Mouse (Mus musculus): ENCODE measurements around the gene Stab1. TPM values are rescaled to one million over a fixed set of nuclear protein-coding genes. Genes with fewer than 3 reads are reported as not detected.

Gene Stab1
- polyA plus RNA-seq, 1 experiment, result 41.5 TPM

DNA sequence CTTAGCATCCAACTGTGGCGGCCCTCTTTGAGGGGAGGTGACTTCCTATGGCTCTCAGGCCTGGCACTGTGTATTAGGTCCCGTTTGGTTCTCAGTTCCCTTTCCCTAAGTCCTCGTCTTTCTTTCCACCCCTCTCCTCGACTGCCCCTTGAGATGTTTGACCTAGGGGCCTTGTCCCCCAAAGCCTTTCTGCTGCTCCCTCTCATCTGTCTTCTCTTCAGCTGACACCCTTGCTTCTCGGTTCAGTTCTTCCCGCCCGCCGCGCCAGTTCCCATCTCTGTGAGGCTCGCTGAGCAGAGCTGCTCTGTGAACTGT is 31.2 kb downstream of the Stab1 start:
- DNase-seq, result no peak
- H3K27me3 ChIP-seq (replicated peaks; ENCODE audit: control insufficient read depth, insufficient read depth, low read length), result no peaks in the 10 kb centered on the region
- no peak for TF ChIP-seq POLR2A (IDR thresholded peaks at IDR 0.05; ENCODE audit: low read depth, low read length)
- TF ChIP-seq CTCF (conservative IDR thresholded peaks at IDR 0.05; ENCODE audit: insufficient read depth, insufficient read length, low read depth, low read length), result no peak
- no peaks in the 10 kb centered on the region for H3K36me3 ChIP-seq (ENCODE audit: control insufficient read depth, insufficient read depth, low read length)
- H3K27ac ChIP-seq (ENCODE audit: insufficient read depth, low read depth, low read length), result no peak overlapping the region; the same call in 1 of the 2 replicates
- 57% methylated on average over 10 of the region's 10 CpGs for whole genome bisulfite sequencing
- H3K4me1 ChIP-seq (ENCODE audit: control insufficient read depth, insufficient read depth, low read length), result no peaks in the 10 kb centered on the region
- no peak overlapping the region for H3K4me3 ChIP-seq (ENCODE audit: insufficient read depth, low read depth, low read length)

- no peak overlapping the region for H3K4me3 ChIP-seq (ENCODE audit: insufficient read depth, low read depth, low read length)
- TF ChIP-seq CTCF (conservative IDR thresholded peaks at IDR 0.05; ENCODE audit: insufficient read depth, insufficient read length, low read depth, low read length), result no peak
- TF ChIP-seq POLR2A (IDR thresholded peaks at IDR 0.05; ENCODE audit: low read depth, low read length), result no peak
- H3K27me3 ChIP-seq (replicated peaks; ENCODE audit: control insufficient read depth, insufficient read depth, low read length), result no peaks in the 10 kb centered on the region
- H3K4me1 ChIP-seq (ENCODE audit: control insufficient read depth, insufficient read depth, low read length), result no peaks in the 10 kb centered on the region
- WGBS, result 90% methylated on average over 26 of the region's 26 CpGs
- DNase-seq, result no peak
- no peak overlapping the region for H3K27ac ChIP-seq (ENCODE audit: insufficient read depth, low read depth, low read length)
- H3K36me3 ChIP-seq (ENCODE audit: control insufficient read depth, insufficient read depth, low read length), result no peaks in the 10 kb centered on the region
Observed at GRCm38 (mm10) chr14:31136411-31137280, 31.8 kb downstream of the Stab1 start.

DNA sequence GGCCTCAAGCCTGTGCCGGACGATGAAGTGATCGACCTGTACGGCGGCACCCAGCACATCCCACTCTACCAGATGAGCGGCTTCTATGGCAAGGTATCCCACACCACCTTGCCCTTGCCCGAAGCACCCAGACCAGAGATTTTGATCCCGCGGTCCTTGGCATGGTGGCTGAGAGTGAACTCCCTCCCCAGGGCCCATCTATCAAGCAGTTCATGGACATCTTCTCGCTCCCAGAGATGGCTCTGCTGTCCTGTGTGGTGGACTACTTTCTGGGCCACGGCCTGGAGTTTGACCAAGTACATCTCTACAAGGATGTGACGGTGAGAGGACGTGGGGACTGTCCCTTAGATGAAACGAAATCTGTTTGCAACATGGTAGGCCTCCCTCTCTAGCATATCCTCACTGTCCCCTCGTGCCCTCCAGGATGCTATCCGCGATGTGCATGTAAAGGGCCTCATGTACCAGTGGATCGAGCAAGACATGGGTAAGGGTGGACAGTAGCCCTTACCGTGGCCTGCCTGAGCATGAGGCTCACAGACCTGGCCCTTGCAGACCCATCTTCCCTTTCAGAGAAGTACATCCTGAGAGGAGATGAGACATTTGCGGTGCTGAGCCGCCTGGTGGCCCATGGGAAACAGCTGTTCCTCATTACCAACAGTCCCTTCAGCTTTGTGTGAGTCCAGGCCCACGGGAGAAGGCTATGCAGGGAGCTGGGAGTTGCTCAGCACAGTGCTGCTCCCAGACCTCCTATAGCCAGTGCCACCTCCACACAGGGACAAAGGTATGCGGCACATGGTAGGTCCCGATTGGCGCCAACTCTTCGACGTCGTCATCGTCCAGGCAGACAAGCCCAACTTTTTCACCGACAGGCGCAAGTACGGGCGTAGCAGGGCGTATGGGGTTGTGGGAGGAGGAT is 32.7 kb downstream of the Stab1 start:
- Histone ChIP-seq H3K36me3 (ENCODE audit: control insufficient read depth, insufficient read depth, low read length) (no peaks in the 10 kb centered on the region), H3K4me3 (ENCODE audit: insufficient read depth, low read depth, low read length) (no peak overlapping the region), H3K4me1 (ENCODE audit: control insufficient read depth, insufficient read depth, low read length) (no peaks in the 10 kb centered on the region), H3K27me3 (replicated peaks; ENCODE audit: control insufficient read depth, insufficient read depth, low read length) (no peaks in the 10 kb centered on the region), H3K27ac (ENCODE audit: insufficient read depth, low read depth, low read length) (no peak overlapping the region)
- TF ChIP-seq CTCF (conservative IDR thresholded peaks at IDR 0.05; ENCODE audit: insufficient read depth, insufficient read length, low read depth, low read length), result no peak
- no peak for TF ChIP-seq POLR2A (IDR thresholded peaks at IDR 0.05; ENCODE audit: low read depth, low read length)
- no peak for DNase-seq
- 95% methylated on average over 34 of the region's 34 CpGs for WGBS

- H3K27ac ChIP-seq (ENCODE audit: insufficient read depth, low read depth, low read length), result no peak overlapping the region
- no peak overlapping the region for H3K4me3 ChIP-seq (ENCODE audit: insufficient read depth, low read depth, low read length)
- no peaks in the 10 kb centered on the region for H3K27me3 ChIP-seq (replicated peaks; ENCODE audit: control insufficient read depth, insufficient read depth, low read length)
- DNase-seq, result peak; percentile 40
- no peaks in the 10 kb centered on the region for H3K4me1 ChIP-seq (ENCODE audit: control insufficient read depth, insufficient read depth, low read length)
- TF ChIP-seq POLR2A (IDR thresholded peaks at IDR 0.05; ENCODE audit: low read depth, low read length) (no peak), CTCF (conservative IDR thresholded peaks at IDR 0.05; ENCODE audit: insufficient read depth, insufficient read length, low read depth, low read length) (no peak)
- H3K36me3 ChIP-seq (ENCODE audit: control insufficient read depth, insufficient read depth, low read length), result no peaks in the 10 kb centered on the region
- 85% methylated on average over 25 of the region's 25 CpGs for WGBS
Observed at GRCm38 (mm10) chr14:31134015-31135000, 34.1 kb downstream of the Stab1 start.

- Histone ChIP-seq H3K36me3 (ENCODE audit: control insufficient read depth, insufficient read depth, low read length) (no peaks in the 10 kb centered on the region), H3K4me3 (ENCODE audit: insufficient read depth, low read depth, low read length) (no peak overlapping the region), H3K27ac (ENCODE audit: insufficient read depth, low read depth, low read length) (no peak overlapping the region), H3K4me1 (ENCODE audit: control insufficient read depth, insufficient read depth, low read length) (no peaks in the 10 kb centered on the region), H3K27me3 (replicated peaks; ENCODE audit: control insufficient read depth, insufficient read depth, low read length) (no peaks in the 10 kb centered on the region)
- DNase-seq, result no peak
- WGBS, result 69% methylated on average over 11 of the region's 11 CpGs
- TF ChIP-seq CTCF (conservative IDR thresholded peaks at IDR 0.05; ENCODE audit: insufficient read depth, insufficient read length, low read depth, low read length), result no peak
- no peak for TF ChIP-seq POLR2A (IDR thresholded peaks at IDR 0.05; ENCODE audit: low read depth, low read length)
Observed at GRCm38 (mm10) chr14:31133023-31133665, 35.3 kb downstream of the Stab1 start.

GRCm38 (mm10) chr14:31132491-31132975 is 35.9 kb downstream of the Stab1 start:
- WGBS, result 89% methylated on average over 7 of the region's 7 CpGs
- H3K4me3 ChIP-seq (ENCODE audit: insufficient read depth, low read depth, low read length), result no peak overlapping the region
- no peaks in the 10 kb centered on the region for H3K4me1 ChIP-seq (ENCODE audit: control insufficient read depth, insufficient read depth, low read length)
- H3K36me3 ChIP-seq (ENCODE audit: control insufficient read depth, insufficient read depth, low read length), result no peaks in the 10 kb centered on the region
- no peaks in the 10 kb centered on the region for H3K27me3 ChIP-seq (replicated peaks; ENCODE audit: control insufficient read depth, insufficient read depth, low read length)
- H3K27ac ChIP-seq (ENCODE audit: insufficient read depth, low read depth, low read length), result no peak overlapping the region
- TF ChIP-seq POLR2A (IDR thresholded peaks at IDR 0.05; ENCODE audit: low read depth, low read length) (no peak), CTCF (conservative IDR thresholded peaks at IDR 0.05; ENCODE audit: insufficient read depth, insufficient read length, low read depth, low read length) (no peak)
- no peak for DNase-seq
